Mouse (Mus musculus): ENCODE results near the gene Kcnmb3.

- TF ChIP-seq GATA1 (IDR thresholded peaks at IDR 0.05; ENCODE audit: low read length), result no peak
- TF ChIP-seq TAL1 (IDR thresholded peaks at IDR 0.05; ENCODE audit: low read length), result no peak
Observed at GRCm38 (mm10) chr3:32483035-32483434, 9.0 kb downstream of the Kcnmb3 start.

Measured in erythroblast, embryonic 14.5 days (primary cell).